Mouse (Mus musculus): ENCODE measurements around the gene Rpl37.
A peak's percentile ranks its signal among the peaks of the same experiment; 100 is the strongest.
"Not testable (repeated sequence)": the region's sequence is repeated elsewhere in the genome, so short reads cannot be mapped to it uniquely, and the experiment has no call there.

Rpl37 gene

GRCm38 (mm10) chr15:5126456-5126855 is 10.0 kb downstream of the Rpl37 start:
- no peak for DNase-seq

- DNase-seq = no peak
Observed at GRCm38 (mm10) chr15:5127487-5127886, 11.0 kb downstream of the Rpl37 start.

- no peak for DNase-seq
Observed at GRCm38 (mm10) chr15:5128176-5128940, 11.9 kb downstream of the Rpl37 start.

- no peak for DNase-seq
Observed at GRCm38 (mm10) chr15:5129111-5129805, 12.8 kb downstream of the Rpl37 start.

GRCm38 (mm10) chr15:5130887-5131668 is 14.6 kb downstream of the Rpl37 start:
- not testable (repeated sequence) for DNase-seq

- DNase-seq = no peak
Observed at GRCm38 (mm10) chr15:5133301-5133700, 16.9 kb downstream of the Rpl37 start.

- DNase-seq = no peak
Observed at GRCm38 (mm10) chr15:5134179-5134578, 17.7 kb downstream of the Rpl37 start.

GRCm38 (mm10) chr15:5134945-5135483 is 18.6 kb downstream of the Rpl37 start:
- no peak for DNase-seq

GRCm38 (mm10) chr15:5138021-5138856 is 21.8 kb downstream of the Rpl37 start:
- DNase-seq = no peak

- DNase-seq = no peak
Observed at GRCm38 (mm10) chr15:5139366-5139765, 22.9 kb downstream of the Rpl37 start.

GRCm38 (mm10) chr15:5139863-5140262 is 23.4 kb downstream of the Rpl37 start:
- no peak for DNase-seq

GRCm38 (mm10) chr15:5140357-5140756 is 23.9 kb downstream of the Rpl37 start:
- DNase-seq = no peak

- DNase-seq = no peak
Observed at GRCm38 (mm10) chr15:5142047-5142446, 25.6 kb downstream of the Rpl37 start.

- DNase-seq = no peak
Observed at GRCm38 (mm10) chr15:5142714-5143113, 26.3 kb downstream of the Rpl37 start.

GRCm38 (mm10) chr15:5143361-5144020 is 27.0 kb downstream of the Rpl37 start, which contains the start of gene Prkaa1:
Gene Prkaa1, plus strand, starts transcription at chr15:5143861.
- peak; percentile 87 for DNase-seq

- DNase-seq = peak; percentile 85
Observed at GRCm38 (mm10) chr15:5144021-5144778, 27.8 kb downstream of the Rpl37 start.

- DNase-seq = no peak
Observed at GRCm38 (mm10) chr15:5145196-5145945, 28.9 kb downstream of the Rpl37 start.

GRCm38 (mm10) chr15:5149187-5149586 is 32.7 kb downstream of the Rpl37 start:
- no peak for DNase-seq

- DNase-seq = no peak
Observed at GRCm38 (mm10) chr15:5152171-5152570, 35.7 kb downstream of the Rpl37 start.

GRCm38 (mm10) chr15:5154621-5155020 is 38.2 kb downstream of the Rpl37 start:
- no peak for DNase-seq
